Mouse (Mus musculus) heart, embryonic 14.5 days (tissue): Measurements from ENCODE around the gene Fnip1. TPM values are rescaled to one million over a fixed set of nuclear protein-coding genes. Genes with fewer than 3 reads are reported as not detected.

Source experiments
- ATAC-seq: fragments of 200-750 bp; cut with Nextera tagmentation; 2 replicates; pipeline ENCODE4 v1.8.0; 2017; ENCODE audit warnings: low read depth, moderate TSS enrichment; ENCODE audit not compliant: insufficient number of reproducible peaks, insufficient read depth, low FRiP score
- H3K27ac ChIP-seq, 2 experiments: fragments of 200-500 bp in 1 of 2; fragments of 300-500 bp in 1 of 2; sonication (generic) in 1 of 2; replicated peaks in 1 of 2; 2 replicates each; pipeline ENCODE4 v1.5.1; 2012 to 2014; ENCODE audit warnings: low read depth in 2 of 2, low read length in 2 of 2, control low read depth in 1 of 2, mild to moderate bottlenecking in 1 of 2, mixed read lengths in 1 of 2; ENCODE audit not compliant: control insufficient read depth in 1 of 2, insufficient read depth in 1 of 2
- H3K27me3 ChIP-seq: fragments of 300-500 bp; sonication (generic); 2 replicates; pipeline ENCODE4 v1.6.1; 2014; ENCODE audit warnings: mild to moderate bottlenecking, low read length, control low read depth; ENCODE audit not compliant: control insufficient read depth, insufficient read depth
- H3K36me3 ChIP-seq: fragments of 300-500 bp; sonication (generic); 2 replicates; pipeline ENCODE4 v1.6.1; 2014; ENCODE audit warnings: mild to moderate bottlenecking, control low read depth, low read length, mixed read lengths; ENCODE audit not compliant: control insufficient read depth, insufficient read depth
- H3K4me1 ChIP-seq, 2 experiments: fragments of 200-500 bp in 1 of 2; fragments of 300-500 bp in 1 of 2; sonication (generic) in 1 of 2; 2 replicates each; pipeline ENCODE4 v1.6.1; 2012 to 2014; ENCODE audit warnings: low read length in 2 of 2, control low read depth in 1 of 2, mixed read lengths in 1 of 2; ENCODE audit not compliant: control insufficient read depth in 2 of 2, insufficient read depth in 2 of 2
- H3K4me2 ChIP-seq: fragments of 300-500 bp; sonication (generic); 2 replicates; pipeline ENCODE4 v1.6.1; 2014; ENCODE audit warnings: mild to moderate bottlenecking, low read length
- H3K4me3 ChIP-seq, 2 experiments: fragments of 200-500 bp in 1 of 2; fragments of 300-500 bp in 1 of 2; sonication (generic) in 1 of 2; 2 replicates each; pipeline ENCODE4 v1.5.1; 2012 to 2014; ENCODE audit warnings: low read length in 2 of 2, mild to moderate bottlenecking in 2 of 2, control low read depth in 1 of 2, low read depth in 1 of 2, moderate library complexity in 1 of 2; ENCODE audit not compliant: control insufficient read depth in 1 of 2, insufficient read depth in 1 of 2
- H3K9ac ChIP-seq: fragments of 300-500 bp; sonication (generic); 2 replicates; pipeline ENCODE4 v1.6.1; 2014; ENCODE audit warnings: mild to moderate bottlenecking, low read length
- H3K9me3 ChIP-seq: fragments of 300-500 bp; sonication (generic); 2 replicates; pipeline ENCODE4 v1.6.1; 2016; ENCODE audit warnings: low read length, control low read depth; ENCODE audit not compliant: control insufficient read depth
- WGBS: fragments of 180-500 bp; shearing (Covaris S2); extraction: QIAGEN DNeasy Blood & Tissue Kit; methylation state at CpG from one replicate; pipeline ENCODE4 v1.1.7; 2014; 5-methylcytosine and 5-hydroxymethylcytosine counted together
- polyA plus RNA-seq: library from polyadenylated mRNA; unstranded; fragments of >200 nt; fragmentation: Nextera tagmentation; extraction: Ambion mirVana; gene quantifications from 2 replicates; pipeline ENCODE4 v1.2.1, GENCODE M21; 2014

The Fnip1 gene
- polyA plus RNA-seq, 1 experiment from 2014 or later, result 11.0 TPM

DNA sequence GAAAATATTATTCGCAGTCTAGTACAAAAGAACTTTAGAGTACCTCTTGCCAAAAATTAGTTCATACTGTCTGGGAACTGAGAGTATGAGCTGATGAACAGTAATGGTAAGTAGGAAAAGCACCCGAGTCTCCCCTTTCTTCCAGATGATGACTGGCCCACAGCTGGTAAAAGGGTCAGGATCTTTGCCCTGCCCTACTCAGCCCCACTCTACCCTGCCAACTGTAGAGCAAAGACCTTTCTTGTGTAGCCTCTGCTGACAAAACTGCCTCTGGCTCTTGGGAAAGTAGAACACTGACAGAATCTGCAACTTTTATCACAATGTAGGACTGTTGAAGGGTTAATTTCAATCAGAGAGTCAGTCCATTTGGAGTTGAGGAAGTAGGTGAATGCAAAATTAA lies 117.0 kb downstream of the Fnip1 start:
- no peaks in the 10 kb centered on the region for H3K4me1 ChIP-seq
- H3K36me3 ChIP-seq, result 0 out of 2 replicates have a peak, but pooled peaks cover 5% of the 10 kb centered on the region
- H3K9me3 ChIP-seq, result no peaks in the 10 kb centered on the region
- no peak for ATAC-seq
- no peak overlapping the region for H3K9ac ChIP-seq
- H3K4me3 ChIP-seq, result no peak overlapping the region
- H3K27ac ChIP-seq, result no peak overlapping the region
- H3K27me3 ChIP-seq, result no peaks in the 10 kb centered on the region
- 94% methylated on average over 2 of the region's 2 CpGs for WGBS
- H3K4me2 ChIP-seq, result no peak overlapping the region

DNA sequence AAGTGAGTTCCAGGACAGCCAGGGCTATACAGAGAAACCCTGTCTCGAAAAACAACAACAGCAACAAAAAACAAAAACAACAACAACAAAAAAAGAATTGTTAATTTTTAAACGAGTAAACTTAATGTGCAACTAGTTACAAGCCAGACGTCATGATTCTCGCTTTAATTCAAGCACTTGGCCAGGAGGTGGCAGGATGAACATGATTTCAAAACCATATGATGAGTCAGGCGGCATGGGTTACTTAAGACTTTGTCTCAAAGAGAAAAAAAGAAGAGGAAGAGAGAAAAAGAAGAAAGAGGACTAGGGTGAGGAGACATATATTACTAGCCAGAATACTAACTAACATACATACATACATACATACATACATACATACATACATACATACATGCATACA lies 124.8 kb downstream of the Fnip1 start:
- no peaks in the 10 kb centered on the region for H3K27me3 ChIP-seq
- no peaks in the 10 kb centered on the region for H3K4me1 ChIP-seq
- 82% methylated on average over 5 of the region's 5 CpGs for WGBS
- no peak for ATAC-seq
- H3K9ac ChIP-seq, result no peak overlapping the region
- H3K4me3 ChIP-seq, result no peak overlapping the region
- H3K4me2 ChIP-seq, result no peak overlapping the region
- no peaks in the 10 kb centered on the region for H3K9me3 ChIP-seq
- 0 out of 2 replicates have a peak, but pooled peaks cover 3% of the 10 kb centered on the region for H3K36me3 ChIP-seq
- H3K27ac ChIP-seq, result no peak overlapping the region

Other genes with a start within 250 kb of the Fnip1 start
- not detected in 2 replicates for gene Csf2, start 188.5 kb upstream of the Fnip1 start, polyA plus RNA-seq
- not detected in 2 replicates for gene Il3, start 170.9 kb upstream of the Fnip1 start, polyA plus RNA-seq
- gene Acsl6, start 134.4 kb upstream of the Fnip1 start, polyA plus RNA-seq, result 0.22 and 0.28 TPM in 2 replicates
- gene Meikin, start 67.5 kb upstream of the Fnip1 start, polyA plus RNA-seq, result not detected in 2 replicates
- gene Rapgef6, start 84.6 kb downstream of the Fnip1 start, polyA plus RNA-seq, result 26.7 and 26.9 TPM in 2 replicates